Comparison of ENCODE assay signal across 8 mouse cellular contexts in genomic region chr4:141387093-141387784, GRCm38 (mm10).
DNase-seq lines count a peak whose midpoint lies in the region.

No protein-coding gene starts in this region.

- DNase-seq in CD4-positive, CD25-positive, alpha-beta regulatory T cell, adult 2 months (ENCODE audit: low read depth, low spot score), result peak; percentile 81
- DNase-seq in Muller cell, postnatal 12 days (ENCODE audit: inconsistent ontology term), result peak; percentile 70
- DNase-seq in cerebellum, postnatal 14 days, result peak; percentile 83 to 88
- DNase-seq in frontal cortex, postnatal 36 days (ENCODE audit: low spot score in 2 of 2), result peak; percentile 79 to 83
- DNase-seq in kidney, postnatal 4 days, result peak; percentile 88 to 90
- peak; percentile 84 for DNase-seq in lung, postnatal 10 days
- DNase-seq in retina, postnatal 7 days (ENCODE audit: low read depth, low spot score), result peak; percentile 58
- peak; percentile 58 to 71 for DNase-seq in urinary bladder, postnatal 36 days (ENCODE audit: low spot score in 2 of 2)

Comparison
In these comparisons a context has a peak if more than half of its experiments do, and no peak if none do; other contexts are left out.
1. Peak in every context shown above with its lines: DNase-seq.